Mouse (Mus musculus): ENCODE measurements around the gene Nectin4. TPM values are rescaled to one million over a fixed set of nuclear protein-coding genes. Genes with fewer than 3 reads are reported as not detected.

Gene Nectin4
- polyA plus RNA-seq, 1 experiment from 2014 or later = 3.9 TPM

- Histone ChIP-seq H3K36me3 (ENCODE audit: control insufficient read depth, insufficient read depth, low read length) (no peaks in the 10 kb centered on the region), H3K27ac (ENCODE audit: low read length) (no peak overlapping the region), H3K4me1 (ENCODE audit: control insufficient read depth, insufficient read depth, low read length) (peaks cover 27% of the 10 kb centered on the region), H3K4me2 (ENCODE audit: low read length) (no peak overlapping the region), H3K9ac (ENCODE audit: low read depth, low read length) (no peak overlapping the region), H3K27me3 (ENCODE audit: control insufficient read depth, insufficient read depth, low read depth, low read length) (no peaks in the 10 kb centered on the region), H3K9me3 (replicated peaks; ENCODE audit: control insufficient read depth, low read length, poor library complexity, severe bottlenecking) (peaks cover 5% of the 10 kb centered on the region), H3K4me3 (ENCODE audit: low read depth, low read length) (no peak overlapping the region)
- WGBS = 96% methylated on average over 2 of the region's 2 CpGs
- no peak for ATAC-seq
Measured at GRCm38 (mm10) chr1:171349210-171349609, 20.7 kb upstream of the Nectin4 start.

GRCm38 (mm10) chr1:171355812-171356340, 14.0 kb upstream of the Nectin4 start:
- peaks cover 7% of the 10 kb centered on the region for H3K36me3 ChIP-seq (ENCODE audit: control insufficient read depth, insufficient read depth, low read length)
- no peaks in the 10 kb centered on the region for H3K27me3 ChIP-seq (ENCODE audit: control insufficient read depth, insufficient read depth, low read depth, low read length)
- H3K9me3 ChIP-seq (replicated peaks; ENCODE audit: control insufficient read depth, low read length, poor library complexity, severe bottlenecking) = peaks cover 4% of the 10 kb centered on the region; the same call in 1 of the 2 replicates
- ATAC-seq = no peak
- peaks cover 8% of the 10 kb centered on the region for H3K4me1 ChIP-seq (ENCODE audit: control insufficient read depth, insufficient read depth, low read length)
- 85% methylated on average over 5 of the region's 5 CpGs for WGBS
- H3K4me3 ChIP-seq (ENCODE audit: low read depth, low read length) = no peak overlapping the region
- H3K27ac ChIP-seq (ENCODE audit: low read length) = no peak overlapping the region
- no peak overlapping the region for H3K9ac ChIP-seq (ENCODE audit: low read depth, low read length)
- H3K4me2 ChIP-seq (ENCODE audit: low read length) = no peak overlapping the region

GRCm38 (mm10) chr1:171356814-171357213, 13.1 kb upstream of the Nectin4 start:
- Histone ChIP-seq H3K27me3 (ENCODE audit: control insufficient read depth, insufficient read depth, low read depth, low read length) (no peaks in the 10 kb centered on the region), H3K27ac (ENCODE audit: low read length) (no peak overlapping the region), H3K9ac (ENCODE audit: low read depth, low read length) (no peak overlapping the region), H3K4me2 (ENCODE audit: low read length) (no peak overlapping the region), H3K4me1 (ENCODE audit: control insufficient read depth, insufficient read depth, low read length) (peaks cover 12% of the 10 kb centered on the region), H3K9me3 (replicated peaks; ENCODE audit: control insufficient read depth, low read length, poor library complexity, severe bottlenecking) (peaks cover 4% of the 10 kb centered on the region; the same call in 1 of the 2 replicates), H3K4me3 (ENCODE audit: low read depth, low read length) (no peak overlapping the region), H3K36me3 (ENCODE audit: control insufficient read depth, insufficient read depth, low read length) (peaks cover 7% of the 10 kb centered on the region)
- ATAC-seq = no peak
- WGBS = 94% methylated on average over 2 of the region's 2 CpGs

GRCm38 (mm10) chr1:171358421-171358820, 11.5 kb upstream of the Nectin4 start:
- Histone ChIP-seq H3K9ac (ENCODE audit: low read depth, low read length) (no peak overlapping the region), H3K4me3 (ENCODE audit: low read depth, low read length) (no peak overlapping the region), H3K36me3 (ENCODE audit: control insufficient read depth, insufficient read depth, low read length) (peaks cover 7% of the 10 kb centered on the region), H3K4me1 (ENCODE audit: control insufficient read depth, insufficient read depth, low read length) (peaks cover 13% of the 10 kb centered on the region), H3K27ac (ENCODE audit: low read length) (no peak overlapping the region), H3K9me3 (replicated peaks; ENCODE audit: control insufficient read depth, low read length, poor library complexity, severe bottlenecking) (peaks cover 4% of the 10 kb centered on the region; the same call in 1 of the 2 replicates), H3K27me3 (ENCODE audit: control insufficient read depth, insufficient read depth, low read depth, low read length) (no peaks in the 10 kb centered on the region), H3K4me2 (ENCODE audit: low read length) (no peak overlapping the region)
- 75% methylated on average over 4 of the region's 4 CpGs for WGBS
- ATAC-seq = no peak

- H3K4me3 ChIP-seq (ENCODE audit: low read depth, low read length) = peak overlapping the region; percentile 48
- peaks cover 7% of the 10 kb centered on the region for H3K36me3 ChIP-seq (ENCODE audit: control insufficient read depth, insufficient read depth, low read length)
- no peaks in the 10 kb centered on the region for H3K27me3 ChIP-seq (ENCODE audit: control insufficient read depth, insufficient read depth, low read depth, low read length)
- H3K27ac ChIP-seq (ENCODE audit: low read length) = peak overlapping the region; percentile 89
- 2% methylated on average over 26 of the region's 26 CpGs for WGBS
- peak overlapping the region; percentile 78 for H3K4me2 ChIP-seq (ENCODE audit: low read length)
- peaks cover 4% of the 10 kb centered on the region; the same call in 1 of the 2 replicates for H3K9me3 ChIP-seq (replicated peaks; ENCODE audit: control insufficient read depth, low read length, poor library complexity, severe bottlenecking)
- H3K9ac ChIP-seq (ENCODE audit: low read depth, low read length) = peak overlapping the region; percentile 76
- peaks cover 13% of the 10 kb centered on the region for H3K4me1 ChIP-seq (ENCODE audit: control insufficient read depth, insufficient read depth, low read length)
- ATAC-seq = no peak; the same call in 1 of the 2 replicates
Measured at GRCm38 (mm10) chr1:171360253-171360652, 9.6 kb upstream of the Nectin4 start.

GRCm38 (mm10) chr1:171360656-171361055, 9.2 kb upstream of the Nectin4 start, which contains the start of gene Klhdc9:
Gene Klhdc9 (minus strand): TSS chr1:171360798.
- H3K4me2 ChIP-seq (ENCODE audit: low read length) = peak within 1 kb of the TSS; percentile 78
- no peaks in the 10 kb centered on the region for H3K27me3 ChIP-seq (ENCODE audit: control insufficient read depth, insufficient read depth, low read depth, low read length)
- peaks cover 13% of the 10 kb centered on the region for H3K4me1 ChIP-seq (ENCODE audit: control insufficient read depth, insufficient read depth, low read length)
- H3K9ac ChIP-seq (ENCODE audit: low read depth, low read length) = peak within 1 kb of the TSS; percentile 76
- H3K27ac ChIP-seq (ENCODE audit: low read length) = peak within 1 kb of the TSS; percentile 89
- under 1% methylated on average over 21 of the region's 21 CpGs for WGBS
- ATAC-seq = peak; percentile 97
- H3K36me3 ChIP-seq (ENCODE audit: control insufficient read depth, insufficient read depth, low read length) = peaks cover 7% of the 10 kb centered on the region
- H3K9me3 ChIP-seq (replicated peaks; ENCODE audit: control insufficient read depth, low read length, poor library complexity, severe bottlenecking) = peaks cover 4% of the 10 kb centered on the region; the same call in 1 of the 2 replicates
- H3K4me3 ChIP-seq (ENCODE audit: low read depth, low read length) = peak within 1 kb of the TSS; percentile 48

GRCm38 (mm10) chr1:171361106-171362103, 8.5 kb upstream of the Nectin4 start:
- WGBS = 30% methylated on average over 16 of the region's 16 CpGs
- peak; percentile 83 for ATAC-seq

GRCm38 (mm10) chr1:171365934-171366333, 4.0 kb upstream of the Nectin4 start:
- no peak for ATAC-seq
- Histone ChIP-seq H3K4me3 (ENCODE audit: low read depth, low read length) (no peak overlapping the region), H3K4me2 (ENCODE audit: low read length) (no peak overlapping the region), H3K36me3 (ENCODE audit: control insufficient read depth, insufficient read depth, low read length) (no peaks in the 10 kb centered on the region), H3K27me3 (ENCODE audit: control insufficient read depth, insufficient read depth, low read depth, low read length) (no peaks in the 10 kb centered on the region), H3K27ac (ENCODE audit: low read length) (no peak overlapping the region), H3K9ac (ENCODE audit: low read depth, low read length) (no peak overlapping the region), H3K9me3 (replicated peaks; ENCODE audit: control insufficient read depth, low read length, poor library complexity, severe bottlenecking) (no peaks in the 10 kb centered on the region), H3K4me1 (ENCODE audit: control insufficient read depth, insufficient read depth, low read length) (peaks cover 5% of the 10 kb centered on the region; the same call in 1 of the 2 replicates)
- WGBS = 69% methylated on average over 7 of the region's 7 CpGs

More at GRCm38 (mm10) chr1:171361106-171362103, 8.5 kb upstream of the Nectin4 start:
- Histone ChIP-seq H3K9me3 (replicated peaks; ENCODE audit: control insufficient read depth, low read length, poor library complexity, severe bottlenecking) (peaks cover 2% of the 10 kb centered on the region; the same call in 1 of the 2 replicates), H3K4me2 (ENCODE audit: low read length) (peak overlapping the region; percentile 78), H3K9ac (ENCODE audit: low read depth, low read length) (peak overlapping the region; percentile 76), H3K27ac (ENCODE audit: low read length) (peak overlapping the region; percentile 89), H3K36me3 (ENCODE audit: control insufficient read depth, insufficient read depth, low read length) (peaks cover 6% of the 10 kb centered on the region), H3K4me1 (ENCODE audit: control insufficient read depth, insufficient read depth, low read length) (peaks cover 13% of the 10 kb centered on the region), H3K27me3 (ENCODE audit: control insufficient read depth, insufficient read depth, low read depth, low read length) (no peaks in the 10 kb centered on the region), H3K4me3 (ENCODE audit: low read depth, low read length) (peak overlapping the region; percentile 48)

Measured in midbrain, embryonic 16.5 days (tissue).